Mouse (Mus musculus) right cerebral cortex, postnatal 10 days (tissue): Measurements from ENCODE around the gene Cdh1.
"Not testable (repeated sequence)": the region's sequence is repeated elsewhere in the genome, so short reads cannot be mapped to it uniquely, and the experiment has no call there.

ENCODE experiments used
- DNase-seq, 2 experiments: peaks; one replicate each; pipeline ENCODE4 v3.0.0; 2021; ENCODE audit warnings: low spot score in 2 of 2

Gene Cdh1

GRCm38 (mm10) chr8:106592458-106592857, 10.7 kb upstream of the Cdh1 start:
- no peak for DNase-seq

DNA sequence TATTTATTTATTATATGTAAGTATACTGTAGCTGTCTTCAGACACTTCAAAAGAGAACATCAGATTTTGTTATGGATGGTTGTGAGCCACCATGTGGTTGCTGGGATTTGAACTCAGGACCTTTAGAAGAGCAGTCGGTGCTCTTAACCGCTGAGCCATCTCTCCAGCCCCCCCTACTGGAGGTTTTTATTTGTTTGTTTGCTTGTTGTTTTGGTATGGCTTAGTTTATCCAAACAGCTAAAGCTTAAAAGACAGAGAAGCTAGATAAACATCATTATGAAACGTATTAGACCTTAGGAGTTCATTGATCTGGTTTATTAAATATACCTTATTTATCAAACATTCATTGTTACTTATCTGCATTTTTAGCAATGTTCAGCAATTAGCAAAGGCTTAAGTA, 7.5 kb upstream of the Cdh1 start:
- not testable (repeated sequence) for DNase-seq

GRCm38 (mm10) chr8:106597067-106597466, 6.1 kb upstream of the Cdh1 start:
- DNase-seq, result no peak

GRCm38 (mm10) chr8:106599265-106599979, 3.7 kb upstream of the Cdh1 start:
- no peak for DNase-seq

DNA sequence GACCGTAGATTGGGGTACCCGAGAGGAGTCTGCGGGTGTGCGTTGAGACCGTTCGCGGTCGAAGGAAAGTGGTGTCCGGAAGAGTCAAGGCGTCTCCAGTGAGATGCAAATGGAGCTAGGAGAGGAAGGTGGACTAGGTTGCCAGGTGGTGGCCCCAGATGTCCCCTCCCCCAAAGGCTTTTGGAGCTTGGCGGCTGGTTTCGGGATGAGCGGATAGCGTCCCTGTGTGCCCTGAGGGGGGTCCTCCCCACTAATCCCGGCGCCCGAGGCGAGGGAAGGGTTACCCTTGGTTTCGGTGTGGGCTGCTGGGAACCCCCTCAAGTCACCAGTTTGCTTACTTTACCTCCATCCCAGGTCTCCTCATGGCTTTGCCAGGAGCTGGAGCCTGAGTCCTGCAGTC, 782 bp downstream of the Cdh1 start:
- no peak for DNase-seq

- no peak for DNase-seq
Measured at GRCm38 (mm10) chr8:106605657-106606056, 2.5 kb downstream of the Cdh1 start.

- DNase-seq, result no peak
Measured at GRCm38 (mm10) chr8:106606121-106606520, 3.0 kb downstream of the Cdh1 start.

GRCm38 (mm10) chr8:106606601-106607145, 3.5 kb downstream of the Cdh1 start:
- DNase-seq, result no peak

DNA sequence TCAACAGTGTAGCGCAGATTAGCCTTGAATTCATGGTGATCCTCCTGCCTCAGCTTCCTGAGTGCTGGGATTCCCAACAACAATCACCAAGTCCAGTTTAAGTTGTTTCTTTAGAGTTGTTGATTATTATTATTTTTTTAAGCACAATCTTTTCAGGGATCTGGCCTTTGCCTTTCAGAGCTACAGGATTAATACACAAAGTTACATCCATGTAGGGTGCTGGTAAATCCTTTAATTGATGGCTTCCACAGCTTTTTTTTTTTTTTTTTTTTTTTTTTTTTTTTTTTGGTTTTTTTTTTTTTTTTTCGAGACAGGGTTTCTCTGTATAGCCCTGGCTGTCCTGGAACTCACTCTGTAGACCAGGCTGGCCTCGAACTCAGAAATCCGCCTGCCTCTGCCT, 4.6 kb downstream of the Cdh1 start:
- not testable (repeated sequence) for DNase-seq

- DNase-seq, result no peak
Measured at GRCm38 (mm10) chr8:106608425-106608824, 5.3 kb downstream of the Cdh1 start.

DNA sequence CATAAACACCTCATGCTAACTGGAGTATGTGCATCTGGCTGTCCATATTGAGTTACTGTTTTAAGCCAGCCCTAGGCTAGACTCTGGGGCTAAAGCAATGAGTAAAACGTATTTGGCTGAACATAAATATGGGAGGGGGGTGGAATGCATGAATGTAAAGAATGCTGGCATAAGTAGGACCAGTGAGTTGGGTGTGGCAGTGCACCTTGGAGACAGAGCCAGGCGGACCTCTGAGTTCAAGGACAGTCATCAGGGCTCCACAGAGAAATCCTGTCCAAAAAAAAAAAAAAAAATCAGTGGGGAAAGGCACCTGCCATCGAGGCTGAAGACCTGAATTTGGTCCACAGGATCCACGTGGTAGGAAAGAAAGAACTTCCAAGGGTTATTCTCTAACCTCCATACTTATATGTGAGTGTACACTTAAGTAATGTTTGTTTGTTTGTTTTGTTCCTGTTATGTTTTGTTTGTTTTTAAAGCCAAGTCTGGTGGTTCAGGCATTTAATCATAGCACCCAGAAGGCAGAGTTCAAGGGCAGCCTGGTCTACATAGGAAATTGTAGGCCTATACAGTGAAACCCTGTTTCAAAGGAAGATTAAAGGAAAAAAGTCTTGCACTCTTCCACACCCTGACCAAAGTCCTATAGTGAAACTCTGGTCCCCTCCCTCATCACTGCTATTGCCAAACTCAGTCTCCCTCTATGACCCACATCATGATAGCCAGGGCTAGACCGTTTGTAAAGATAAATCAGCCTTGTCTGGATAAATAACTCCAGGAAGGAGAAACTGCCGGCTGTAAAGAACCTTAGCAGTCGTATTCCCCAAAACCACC, 6.1 kb downstream of the Cdh1 start:
- no peak for DNase-seq

- no peak for DNase-seq
Measured at GRCm38 (mm10) chr8:106610958-106611640, 7.9 kb downstream of the Cdh1 start.

DNA sequence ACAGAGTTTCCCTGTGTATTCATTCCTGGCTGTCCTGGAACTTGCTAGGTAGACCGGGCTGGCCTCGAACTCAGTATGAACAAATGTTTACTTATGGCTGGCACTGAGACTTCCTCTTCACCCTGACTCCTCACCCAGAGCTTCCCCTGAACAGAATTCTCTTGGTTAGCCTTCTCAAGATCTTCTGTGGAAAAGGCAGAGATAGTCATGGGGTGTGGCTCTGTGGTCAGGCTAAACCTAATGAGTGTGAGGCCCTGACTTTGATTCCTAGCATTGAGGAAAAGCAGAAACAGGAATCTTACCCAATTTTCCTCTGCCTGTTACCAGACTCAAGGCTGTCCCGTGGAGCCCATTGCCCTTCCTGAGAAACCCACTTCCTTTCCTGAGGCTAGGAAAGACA, 8.9 kb downstream of the Cdh1 start:
- DNase-seq, result no peak

- DNase-seq, result no peak
Measured at GRCm38 (mm10) chr8:106614704-106615103, 11.6 kb downstream of the Cdh1 start.

DNA sequence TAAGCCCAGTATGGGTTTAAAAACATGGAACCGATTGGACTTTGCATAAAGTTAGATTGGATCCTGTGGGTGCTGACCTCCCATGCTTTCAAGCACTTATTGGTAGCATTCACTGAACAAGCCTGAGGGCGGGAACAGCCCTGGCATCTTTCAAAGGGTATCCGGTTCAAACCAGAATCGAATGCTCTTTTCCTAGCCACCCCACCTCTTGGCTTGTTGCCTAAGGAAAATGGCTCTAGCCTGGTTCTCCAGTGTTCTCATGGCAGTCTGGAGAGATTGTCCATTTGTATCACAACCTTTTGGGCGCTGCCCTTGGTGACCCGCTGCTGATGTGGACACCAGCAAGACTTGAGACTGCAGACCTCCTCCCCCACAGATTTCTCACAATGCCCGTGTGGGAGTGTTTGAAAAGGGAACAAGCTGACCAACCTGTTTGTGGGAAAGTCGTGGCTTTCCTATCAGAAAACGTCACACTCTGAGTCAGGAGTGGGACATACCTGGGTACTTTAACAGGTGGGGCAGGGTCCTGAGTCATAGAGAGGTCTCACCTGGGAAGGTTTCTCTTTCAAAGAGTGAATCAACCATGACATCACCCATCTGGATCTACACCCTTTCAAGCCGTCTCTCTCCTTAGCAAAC, 12.6 kb downstream of the Cdh1 start:
- no peak for DNase-seq

GRCm38 (mm10) chr8:106616679-106617078, 13.5 kb downstream of the Cdh1 start:
- DNase-seq, result no peak

GRCm38 (mm10) chr8:106617196-106617595, 14.0 kb downstream of the Cdh1 start:
- no peak for DNase-seq

- no peak for DNase-seq
Measured at GRCm38 (mm10) chr8:106617865-106618264, 14.7 kb downstream of the Cdh1 start.

DNA sequence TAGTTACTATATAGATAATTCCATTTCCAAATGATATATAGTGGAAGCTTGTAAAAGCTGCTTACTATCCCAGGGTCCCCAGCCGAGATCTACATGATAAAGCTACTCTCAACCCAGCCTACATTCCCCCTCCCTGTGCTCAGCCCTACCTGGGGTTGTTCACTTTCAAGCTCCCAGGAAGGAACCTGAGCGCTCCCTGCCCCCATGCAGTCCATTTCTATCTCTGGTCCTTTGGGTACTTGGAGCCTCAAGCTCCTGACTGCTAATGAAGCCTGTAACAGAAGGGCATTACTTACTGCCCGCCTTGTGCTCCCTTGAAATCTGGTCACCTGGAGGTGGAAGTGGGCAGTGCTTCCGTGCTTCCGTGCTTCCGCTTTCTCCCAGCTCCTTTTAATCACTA, 15.2 kb downstream of the Cdh1 start:
- no peak for DNase-seq

DNA sequence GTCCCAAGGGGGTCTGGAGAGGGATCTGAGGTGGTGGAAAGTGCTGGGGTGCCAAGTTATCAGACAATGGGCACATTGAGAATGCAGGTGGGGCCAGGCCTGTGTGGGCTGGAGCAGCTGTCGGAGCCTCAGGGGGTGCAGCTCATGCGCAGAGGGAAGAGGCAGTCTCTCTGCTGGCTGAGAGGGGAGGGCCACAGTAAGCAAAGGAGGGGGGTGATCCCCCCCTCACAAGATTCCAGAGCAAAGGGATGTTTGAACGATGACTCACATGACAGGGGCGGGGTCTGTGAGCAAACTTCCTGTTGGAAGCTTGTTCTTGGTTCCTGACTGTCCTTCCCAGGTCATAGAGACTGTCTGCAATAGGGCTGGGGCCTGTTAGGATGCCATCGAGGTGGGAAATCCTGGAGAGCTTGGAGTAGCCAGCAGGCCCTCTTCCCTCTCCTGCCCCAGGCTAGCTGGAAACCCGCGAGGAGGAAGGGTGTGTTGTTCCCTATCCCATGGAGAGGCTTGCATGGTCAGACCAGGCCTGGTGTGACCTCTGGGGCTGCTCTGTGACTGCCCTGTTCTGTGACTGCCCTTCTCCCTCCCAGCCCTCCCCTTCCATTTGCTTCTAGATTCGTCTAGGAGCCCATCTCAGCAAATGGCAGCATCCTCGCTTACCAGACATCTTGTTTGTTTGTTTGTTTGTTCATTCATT, 16.5 kb downstream of the Cdh1 start:
- peak in 1 of 2 experiments; percentile 23 for DNase-seq

- no peak for DNase-seq
Measured at GRCm38 (mm10) chr8:106620488-106620887, 17.3 kb downstream of the Cdh1 start.
